Mouse (Mus musculus) skeletal muscle tissue, adult 2 months (tissue): ENCODE results near the gene Ccser1.
"Not testable (repeated sequence)": the region's sequence is repeated elsewhere in the genome, so short reads cannot be mapped to it uniquely, and the experiment has no call there.

ENCODE experiments used
- DNase-seq: peaks from one replicate; pipeline ENCODE4 v3.0.0-alpha.2; 2012; ENCODE audit warnings: low read depth, low spot score

Ccser1 gene

DNA sequence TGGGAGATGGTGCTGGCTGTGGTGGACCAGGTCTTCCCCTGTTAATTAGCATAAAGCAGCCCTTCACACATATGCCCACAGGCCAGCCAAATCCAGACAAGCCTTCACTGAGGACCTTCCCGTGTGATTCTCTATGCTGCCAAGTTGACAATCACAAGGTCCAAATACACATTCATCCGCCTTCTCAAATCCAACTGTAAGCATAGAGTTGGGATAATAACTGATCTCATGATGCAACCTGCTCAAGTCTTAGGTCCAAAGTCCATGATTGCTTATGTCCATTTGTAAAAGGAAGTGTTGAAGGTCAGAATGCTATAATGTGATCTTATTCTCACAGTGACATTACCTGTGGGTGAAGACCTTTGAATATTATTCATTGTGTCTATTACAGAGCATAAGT lies 43.4 kb downstream of the Ccser1 start:
- no peak for DNase-seq

DNA sequence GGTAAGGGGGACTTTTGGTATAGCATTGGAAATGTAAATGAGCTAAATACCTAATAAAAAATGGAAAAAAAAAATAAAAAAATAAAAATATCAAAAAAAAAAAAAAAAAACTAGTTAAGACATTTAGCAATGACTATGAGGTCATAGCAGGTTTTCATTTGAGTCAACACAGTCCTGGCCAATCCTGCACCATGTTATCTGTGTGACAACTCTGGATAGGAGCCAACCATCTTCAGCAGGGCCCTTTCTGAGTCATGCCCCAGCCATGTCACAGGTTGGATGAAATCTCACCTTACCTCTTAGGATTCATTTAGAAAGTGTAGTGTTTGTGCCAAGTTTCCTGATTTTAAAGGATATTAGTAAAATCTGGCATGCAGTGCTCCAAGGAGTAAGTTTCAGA lies 45.2 kb downstream of the Ccser1 start:
- DNase-seq: no peak

DNA sequence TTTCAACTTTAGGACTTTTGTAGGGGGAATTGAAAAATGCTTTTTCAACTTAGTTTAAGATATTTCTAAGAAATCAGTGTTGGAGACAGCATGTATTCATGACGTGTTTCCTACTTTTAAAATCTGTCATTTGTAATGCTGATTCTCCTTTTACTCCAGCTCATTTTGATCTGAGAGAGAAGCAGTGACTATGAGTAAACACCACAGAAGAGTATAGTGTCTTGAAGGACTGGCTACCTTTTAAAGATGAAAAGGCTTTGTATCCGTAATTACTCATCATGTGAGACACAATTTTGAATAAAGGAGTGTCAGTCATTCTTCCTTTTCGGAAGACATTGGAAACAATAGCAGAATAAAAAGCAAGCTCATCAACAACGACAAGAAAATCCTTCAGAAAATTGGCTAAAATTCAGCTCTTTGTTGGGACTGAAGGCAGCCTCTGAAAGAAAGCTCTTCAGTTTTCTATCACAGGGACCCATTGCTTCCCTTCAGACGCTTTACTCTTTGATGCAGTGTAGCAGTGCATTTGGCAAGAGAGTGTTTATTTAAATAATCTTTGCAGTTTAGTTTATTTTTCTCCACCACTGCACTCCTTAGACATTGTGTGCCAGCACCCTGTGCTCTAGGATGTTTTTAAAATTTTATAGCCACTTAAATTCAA lies 50.1 kb downstream of the Ccser1 start:
- no peak for DNase-seq

DNA sequence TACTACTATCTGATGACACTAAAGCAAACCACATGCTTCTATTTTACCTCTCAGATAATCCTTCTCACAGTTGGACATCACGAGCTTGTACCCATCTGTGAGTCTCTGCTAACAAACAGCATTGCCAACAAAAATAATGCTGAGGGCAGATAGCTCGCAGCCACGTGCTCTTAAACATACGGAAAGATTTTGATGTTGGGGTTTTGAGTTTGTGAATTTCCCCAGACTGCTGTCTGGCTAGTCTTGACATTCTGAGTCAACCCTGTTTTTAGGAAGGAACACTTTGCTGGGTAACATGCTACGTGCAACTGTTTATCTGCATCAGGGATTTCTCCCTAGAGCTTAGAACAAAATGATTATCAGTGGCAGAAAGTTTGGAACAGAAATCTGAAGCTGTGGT lies 52.9 kb downstream of the Ccser1 start:
- no peak for DNase-seq

GRCm38 (mm10) chr6:61233548-61234187 lies 53.5 kb downstream of the Ccser1 start:
- DNase-seq: no peak

GRCm38 (mm10) chr6:61240618-61241017 lies 60.5 kb downstream of the Ccser1 start:
- DNase-seq: no peak

GRCm38 (mm10) chr6:61242556-61242955 lies 62.4 kb downstream of the Ccser1 start:
- no peak for DNase-seq

- no peak for DNase-seq
Observed at GRCm38 (mm10) chr6:61246523-61246922, 66.4 kb downstream of the Ccser1 start.

DNA sequence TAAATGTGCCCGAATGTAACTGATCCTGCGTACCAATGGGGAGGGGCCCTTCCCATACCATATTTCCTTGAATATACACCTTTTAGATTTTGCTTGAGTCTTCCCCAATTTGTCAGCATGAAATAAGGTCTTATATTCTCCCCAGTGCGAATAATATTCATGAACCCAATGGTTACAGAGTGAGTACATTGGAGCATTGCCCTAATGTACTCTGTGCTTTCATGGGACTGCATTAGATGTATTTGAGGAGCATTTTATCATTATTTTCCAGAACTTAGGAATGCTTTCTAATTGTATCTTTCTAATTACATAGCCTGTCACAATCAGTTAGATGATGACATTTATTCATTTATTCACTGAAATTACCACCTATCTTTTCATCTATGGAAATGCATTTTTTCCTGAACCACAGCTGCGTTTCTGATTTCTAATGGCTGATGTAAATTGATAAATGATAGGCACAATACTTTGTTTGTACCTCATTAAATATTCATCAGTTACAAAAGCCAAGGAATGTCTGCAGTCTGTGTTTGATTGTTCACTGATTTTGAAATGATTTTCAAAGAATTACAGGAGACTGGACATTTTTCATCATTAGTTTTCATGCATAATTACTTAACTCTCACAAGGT lies 67.8 kb downstream of the Ccser1 start:
- DNase-seq: no peak

- DNase-seq: no peak
Observed at GRCm38 (mm10) chr6:61248700-61249099, 68.6 kb downstream of the Ccser1 start.

GRCm38 (mm10) chr6:61251232-61251631 lies 71.1 kb downstream of the Ccser1 start:
- no peak for DNase-seq

GRCm38 (mm10) chr6:61252912-61253311 lies 72.8 kb downstream of the Ccser1 start:
- DNase-seq: no peak

DNA sequence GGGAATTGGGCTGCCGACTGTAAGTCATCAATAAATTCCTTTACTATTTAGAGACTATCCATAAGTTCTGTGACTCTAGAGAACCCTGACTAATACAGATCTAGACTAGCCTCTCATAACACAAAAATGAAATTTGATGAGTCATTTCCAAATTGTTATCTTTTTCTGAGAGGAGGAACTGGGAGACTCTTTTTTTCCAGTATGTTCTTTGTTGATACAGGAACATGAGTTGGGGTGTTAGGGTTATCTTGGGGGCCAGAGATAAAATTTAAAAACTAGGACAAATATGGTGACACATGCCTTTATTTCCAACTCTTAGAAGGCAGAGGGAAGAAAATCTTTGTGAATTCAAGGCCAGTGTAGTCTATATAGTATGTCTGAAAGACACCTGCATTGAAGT lies 75.8 kb downstream of the Ccser1 start:
- DNase-seq: not testable (repeated sequence)

- no peak for DNase-seq
Observed at GRCm38 (mm10) chr6:61258847-61259634, 78.9 kb downstream of the Ccser1 start.

GRCm38 (mm10) chr6:61261381-61261780 lies 81.3 kb downstream of the Ccser1 start:
- DNase-seq: no peak

- no peak for DNase-seq
Observed at GRCm38 (mm10) chr6:61262448-61262847, 82.3 kb downstream of the Ccser1 start.

- no peak for DNase-seq
Observed at GRCm38 (mm10) chr6:61263291-61263690, 83.2 kb downstream of the Ccser1 start.

GRCm38 (mm10) chr6:61271033-61271432 lies 90.9 kb downstream of the Ccser1 start:
- DNase-seq: no peak

GRCm38 (mm10) chr6:61273430-61273829 lies 93.3 kb downstream of the Ccser1 start:
- DNase-seq: no peak

- DNase-seq: peak; percentile 32
Observed at GRCm38 (mm10) chr6:61279506-61279905, 99.4 kb downstream of the Ccser1 start.

DNA sequence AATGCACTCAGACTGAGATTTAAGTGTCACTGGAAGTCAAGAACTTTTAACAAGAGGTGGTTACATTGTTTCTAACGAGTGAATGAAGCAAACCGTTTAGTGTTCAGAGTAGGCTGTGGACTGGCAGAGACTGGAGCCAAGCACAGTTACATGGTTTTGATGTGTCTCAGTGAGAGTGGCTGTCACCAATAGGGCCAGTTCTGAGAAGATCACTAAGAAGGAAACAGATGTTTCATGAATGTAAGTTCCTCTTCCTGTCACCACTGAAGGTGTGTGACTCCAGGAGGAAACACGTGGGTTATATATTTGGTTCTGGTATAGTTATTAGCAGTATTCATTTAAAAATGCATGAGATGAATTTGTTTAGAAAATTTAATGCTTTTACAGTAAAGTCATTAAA lies 112.8 kb downstream of the Ccser1 start:
- DNase-seq: no peak

GRCm38 (mm10) chr6:61295535-61295934 lies 115.4 kb downstream of the Ccser1 start:
- DNase-seq: no peak
